Mouse (Mus musculus): ENCODE results near the gene Ybx2.

DNA sequence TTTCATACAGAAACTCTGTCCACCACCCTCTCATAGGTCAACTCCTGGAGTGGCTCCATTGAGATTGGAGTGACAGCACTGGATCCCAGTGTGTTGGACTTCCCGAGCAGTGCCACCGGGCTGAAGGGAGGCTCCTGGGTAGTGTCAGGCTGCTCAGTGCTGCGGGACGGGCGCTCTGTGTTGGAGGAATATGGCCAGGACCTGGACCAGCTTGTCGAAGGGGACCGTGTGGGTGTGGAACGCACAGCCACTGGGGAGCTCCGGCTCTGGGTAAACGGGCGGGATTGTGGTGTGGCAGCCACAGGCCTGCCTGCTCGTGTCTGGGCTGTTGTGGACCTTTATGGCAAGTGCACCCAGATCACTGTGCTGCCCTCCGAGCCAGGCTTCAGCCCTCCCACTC, 32.6 kb upstream of the Ybx2 start:
- no peak for TF ChIP-seq CTCF (IDR thresholded peaks at IDR 0.05; ENCODE audit: low read depth, low read length)
- no peak for TF ChIP-seq POLR2A (IDR thresholded peaks at IDR 0.05; ENCODE audit: insufficient read depth, low read length)

Data from ES-Bruce4 (cell line).